Mouse (Mus musculus) liver, embryonic 14.5 days (tissue): ENCODE results near the gene Ccdc34.

ENCODE experiments used
- CTCF ChIP-seq: IDR thresholded peaks from 2 replicates; pipeline ENCODE4 v1.5.1; 2016; ENCODE audit warnings: antibody characterized with exemption, low read depth, control low read depth
- EP300 ChIP-seq: IDR thresholded peaks from 2 replicates; pipeline ENCODE4 v1.6.1; 2016; ENCODE audit warnings: antibody characterized with exemption, low read depth

- TF ChIP-seq CTCF (no peak), EP300 (no peak)
Measured at GRCm38 (mm10) chr2:110085701-110086143, 68.1 kb downstream of the Ccdc34 start.
